Mouse (Mus musculus) leukemia stem cell, adult 10-12 weeks (primary cell): ENCODE measurements around the gene Ces2e. TPM values are rescaled to one million over a fixed set of nuclear protein-coding genes. Genes with fewer than 3 reads are reported as not detected.

Source experiments
- polyA plus RNA-seq: library from polyadenylated mRNA; stranded (reverse); fragments of >175 nt; gene quantifications from 2 replicates; pipeline ENCODE4 v1.2.3, GENCODE M21; 2012; ENCODE audit warnings: low replicate concordance

Ces2e gene
- polyA plus RNA-seq, result not detected in 2 replicates

GRCm38 (mm10) chr8:104925972-104926596 lies at the start of gene Ces2e:
TSS of gene Ces2e (plus strand) at chr8:104926260.

DNA sequence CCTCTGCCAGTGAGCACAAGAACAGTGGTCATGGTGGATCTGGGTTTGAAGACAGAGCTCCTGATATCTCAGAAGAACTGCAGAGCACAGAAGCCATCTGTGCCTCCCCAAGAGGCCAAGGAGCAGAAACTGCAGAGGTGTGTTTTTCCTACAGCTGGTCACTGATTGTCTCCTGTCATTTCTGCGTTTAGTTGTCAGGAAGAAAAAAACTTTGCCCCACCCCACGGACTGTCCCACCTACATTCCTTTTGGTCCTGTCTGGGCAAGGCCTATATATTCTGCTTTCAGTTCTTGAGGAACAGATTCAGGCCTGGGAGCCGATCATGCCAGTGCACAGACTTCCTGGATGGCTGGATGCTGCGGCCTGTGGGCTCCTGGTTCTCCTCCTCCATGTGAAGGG lies 21.0 kb downstream of the Ces2e start, which contains the start of gene Ces2f:
Gene Ces2f, plus strand, starts transcription at position 301 of the 400 bp plus-strand sequence.

DNA sequence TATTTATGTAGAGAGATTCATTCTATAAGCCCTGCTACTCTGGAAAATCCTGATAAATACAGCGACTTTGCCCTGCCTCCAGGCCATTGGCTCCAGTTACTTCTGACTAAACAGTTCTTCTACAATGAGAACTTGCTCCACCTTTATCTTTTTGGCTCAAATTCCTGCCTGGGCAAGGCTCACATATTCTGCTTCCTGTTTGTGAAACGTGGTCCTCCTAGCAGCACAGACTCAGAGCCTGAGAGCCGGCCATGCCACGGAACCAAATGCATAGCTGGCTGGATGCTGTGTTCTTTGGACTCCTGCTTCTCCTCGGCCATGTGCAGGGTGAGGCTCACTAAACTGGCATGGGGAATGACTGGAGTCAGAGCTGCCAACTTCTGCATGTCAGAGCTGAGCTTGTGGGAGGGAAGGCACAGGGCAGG lies 35.5 kb downstream of the Ces2e start, which contains the start of gene Ces2g:
Gene Ces2g, plus strand, starts transcription at position 182 of the 425 bp plus-strand sequence.

Other genes with a start within 250 kb of the Ces2e start
- gene Ces2a, start 192.3 kb upstream of the Ces2e start, polyA plus RNA-seq, result not detected in 2 replicates
- gene Ces2b, start 94.7 kb upstream of the Ces2e start, polyA plus RNA-seq, result not detected in 2 replicates
- not detected in 2 replicates for gene Ces2c, start 79.2 kb upstream of the Ces2e start, polyA plus RNA-seq
- gene Ces2f, start 21.1 kb downstream of the Ces2e start, polyA plus RNA-seq, result 0.06 TPM in 1 of 2 replicates, not detected in the other
- 8.6 and 44.6 TPM in 2 replicates for gene Ces2g, start 35.5 kb downstream of the Ces2e start, polyA plus RNA-seq
- not detected in 2 replicates for gene Ces2h, start 74.6 kb downstream of the Ces2e start, polyA plus RNA-seq
- gene Ces3a, start 122.3 kb downstream of the Ces2e start, polyA plus RNA-seq, result not detected in 2 replicates
- gene Ces3b, start 157.5 kb downstream of the Ces2e start, polyA plus RNA-seq, result not detected in 2 replicates
- gene Ces4a, start 205.5 kb downstream of the Ces2e start, polyA plus RNA-seq, result not detected in 2 replicates
- 6.1 and 10.6 TPM in 2 replicates for gene Cbfb, start 244.4 kb downstream of the Ces2e start, polyA plus RNA-seq